Mouse (Mus musculus): ENCODE data around the gene Ikzf5. TPM values are rescaled to one million over a fixed set of nuclear protein-coding genes. Genes with fewer than 3 reads are reported as not detected.
A peak's percentile ranks its signal among the peaks of the same experiment; 100 is the strongest.
"Not testable (repeated sequence)": the region's sequence is repeated elsewhere in the genome, so short reads cannot be mapped to it uniquely, and the experiment has no call there.

The Ikzf5 gene
- 14.6 and 15.5 TPM in 2 replicates for polyA plus RNA-seq (2016; fragmentation: Nextera tagmentation; extraction: Ambion mirVana)

- peaks cover 10% of the 10 kb centered on the region; the same call in 1 of the 2 replicates for H3K36me3 ChIP-seq (replicated peaks)
- H3K4me1 ChIP-seq: peaks cover 23% of the 10 kb centered on the region
- under 1% methylated on average over 42 of the region's 42 CpGs for WGBS
- peak within 1 kb of the TSS; percentile 93 for H3K27ac ChIP-seq
- peak; percentile 97 for DNase-seq (ENCODE audit: extremely low spot score, low spot score)
- no peaks in the 10 kb centered on the region for H3K27me3 ChIP-seq (ENCODE audit: poor library complexity, severe bottlenecking)
- no peaks in the 10 kb centered on the region for H3K9me3 ChIP-seq
- H3K4me3 ChIP-seq: peak within 1 kb of the TSS; percentile 98
Measured at GRCm38 (mm10) chr7:131410416-131411058, at the start of gene Ikzf5, which contains the start of gene Acadsb. TSS of gene Ikzf5 (minus strand) at chr7:131410521. TSS of gene Acadsb (plus strand) at chr7:131410601.

GRCm38 (mm10) chr7:131456714-131457113, 46.4 kb upstream of the Ikzf5 start:
- no peaks in the 10 kb centered on the region for H3K4me1 ChIP-seq

GRCm38 (mm10) chr7:131437051-131437450, 26.7 kb upstream of the Ikzf5 start:
- no peaks in the 10 kb centered on the region for H3K36me3 ChIP-seq (replicated peaks)
- no peak for DNase-seq (ENCODE audit: extremely low spot score, low spot score)
- H3K9me3 ChIP-seq: no peaks in the 10 kb centered on the region
- no peak overlapping the region for H3K27ac ChIP-seq
- H3K27me3 ChIP-seq (ENCODE audit: poor library complexity, severe bottlenecking): peaks cover 12% of the 10 kb centered on the region; the same call in 1 of the 2 replicates
- 63% methylated on average over 3 of the region's 3 CpGs for WGBS
- no peaks in the 10 kb centered on the region for H3K4me1 ChIP-seq
- no peak overlapping the region for H3K4me3 ChIP-seq

More at GRCm38 (mm10) chr7:131456714-131457113, 46.4 kb upstream of the Ikzf5 start:
- H3K27me3 ChIP-seq (ENCODE audit: poor library complexity, severe bottlenecking): peaks cover 79% of the 10 kb centered on the region
- no peak overlapping the region for H3K4me3 ChIP-seq
- peaks cover 7% of the 10 kb centered on the region; the same call in 1 of the 2 replicates for H3K9me3 ChIP-seq
- no peak overlapping the region for H3K27ac ChIP-seq
- no peaks in the 10 kb centered on the region for H3K36me3 ChIP-seq (replicated peaks)
- WGBS: 87% methylated on average over 5 of the region's 5 CpGs
- no peak for DNase-seq (ENCODE audit: extremely low spot score, low spot score)

GRCm38 (mm10) chr7:131434276-131434675, 24.0 kb upstream of the Ikzf5 start:
- H3K27me3 ChIP-seq (ENCODE audit: poor library complexity, severe bottlenecking): peaks cover 7% of the 10 kb centered on the region; the same call in 1 of the 2 replicates
- H3K4me1 ChIP-seq: no peaks in the 10 kb centered on the region
- no peaks in the 10 kb centered on the region; the same call in 1 of the 2 replicates for H3K9me3 ChIP-seq
- DNase-seq (ENCODE audit: extremely low spot score, low spot score): no peak
- H3K36me3 ChIP-seq (replicated peaks): peaks cover 8% of the 10 kb centered on the region
- WGBS: 84% methylated on average over 1 of the region's 1 CpGs
- H3K27ac ChIP-seq: no peak overlapping the region
- H3K4me3 ChIP-seq: no peak overlapping the region

GRCm38 (mm10) chr7:131432244-131432643, 21.9 kb upstream of the Ikzf5 start:
- peak; percentile 26 for DNase-seq (ENCODE audit: extremely low spot score, low spot score)
- H3K27ac ChIP-seq: no peak overlapping the region
- H3K4me1 ChIP-seq: no peaks in the 10 kb centered on the region
- WGBS: 18% methylated on average over 1 of the region's 1 CpGs
- peaks cover 7% of the 10 kb centered on the region; the same call in 1 of the 2 replicates for H3K27me3 ChIP-seq (ENCODE audit: poor library complexity, severe bottlenecking)
- H3K9me3 ChIP-seq: no peaks in the 10 kb centered on the region; the same call in 1 of the 2 replicates
- peaks cover 11% of the 10 kb centered on the region for H3K36me3 ChIP-seq (replicated peaks)
- no peak overlapping the region for H3K4me3 ChIP-seq

- WGBS: 90% methylated on average over 5 of the region's 5 CpGs
- Histone ChIP-seq H3K27me3 (ENCODE audit: poor library complexity, severe bottlenecking) (no peaks in the 10 kb centered on the region), H3K9me3 (no peaks in the 10 kb centered on the region; the same call in 1 of the 2 replicates), H3K36me3 (replicated peaks) (peaks cover 19% of the 10 kb centered on the region), H3K4me3 (no peak overlapping the region), H3K4me1 (no peaks in the 10 kb centered on the region), H3K27ac (no peak overlapping the region)
- no peak for DNase-seq (ENCODE audit: extremely low spot score, low spot score)
Measured at GRCm38 (mm10) chr7:131427331-131427730, 17.0 kb upstream of the Ikzf5 start.

GRCm38 (mm10) chr7:131424912-131425311, 14.6 kb upstream of the Ikzf5 start:
- 87% methylated on average over 2 of the region's 2 CpGs for WGBS
- no peak overlapping the region for H3K4me3 ChIP-seq
- no peak overlapping the region for H3K27ac ChIP-seq
- no peaks in the 10 kb centered on the region; the same call in 1 of the 2 replicates for H3K9me3 ChIP-seq
- H3K36me3 ChIP-seq (replicated peaks): peaks cover 10% of the 10 kb centered on the region
- no peaks in the 10 kb centered on the region for H3K4me1 ChIP-seq
- no peaks in the 10 kb centered on the region for H3K27me3 ChIP-seq (ENCODE audit: poor library complexity, severe bottlenecking)
- no peak for DNase-seq (ENCODE audit: extremely low spot score, low spot score)

- H3K4me3 ChIP-seq: no peak overlapping the region
- no peaks in the 10 kb centered on the region for H3K36me3 ChIP-seq (replicated peaks)
- DNase-seq (ENCODE audit: extremely low spot score, low spot score): no peak
- no peak overlapping the region for H3K27ac ChIP-seq
- no peaks in the 10 kb centered on the region for H3K9me3 ChIP-seq
- H3K27me3 ChIP-seq (ENCODE audit: poor library complexity, severe bottlenecking): no peaks in the 10 kb centered on the region
- no peaks in the 10 kb centered on the region for H3K4me1 ChIP-seq
Measured at GRCm38 (mm10) chr7:131417605-131418004, 7.3 kb upstream of the Ikzf5 start.

GRCm38 (mm10) chr7:131416742-131417141, 6.4 kb upstream of the Ikzf5 start:
- not testable (repeated sequence) for H3K27me3 ChIP-seq (ENCODE audit: poor library complexity, severe bottlenecking); DNase-seq (ENCODE audit: extremely low spot score, low spot score); H3K4me1 ChIP-seq; H3K27ac ChIP-seq; H3K36me3 ChIP-seq (replicated peaks); H3K9me3 ChIP-seq; H3K4me3 ChIP-seq

GRCm38 (mm10) chr7:131411941-131412270, 1.6 kb upstream of the Ikzf5 start:
- 71% methylated on average over 2 of the region's 2 CpGs for whole genome bisulfite sequencing
- H3K4me1 ChIP-seq: peaks cover 23% of the 10 kb centered on the region
- H3K9me3 ChIP-seq: no peaks in the 10 kb centered on the region
- DNase-seq (ENCODE audit: extremely low spot score, low spot score): no peak
- peaks cover 3% of the 10 kb centered on the region; the same call in 1 of the 2 replicates for H3K36me3 ChIP-seq (replicated peaks)
- H3K4me3 ChIP-seq: no peak overlapping the region
- no peaks in the 10 kb centered on the region for H3K27me3 ChIP-seq (ENCODE audit: poor library complexity, severe bottlenecking)
- no peak overlapping the region for H3K27ac ChIP-seq

GRCm38 (mm10) chr7:131411221-131411940, 1.1 kb upstream of the Ikzf5 start:
- peaks cover 23% of the 10 kb centered on the region for H3K4me1 ChIP-seq
- peak overlapping the region; percentile 98 for H3K4me3 ChIP-seq
- WGBS: 69% methylated on average over 10 of the region's 10 CpGs
- peaks cover 6% of the 10 kb centered on the region; the same call in 1 of the 2 replicates for H3K36me3 ChIP-seq (replicated peaks)
- H3K27ac ChIP-seq: no peak overlapping the region
- no peaks in the 10 kb centered on the region for H3K9me3 ChIP-seq
- no peak for DNase-seq (ENCODE audit: extremely low spot score, low spot score)
- no peaks in the 10 kb centered on the region for H3K27me3 ChIP-seq (ENCODE audit: poor library complexity, severe bottlenecking)

- H3K27me3 ChIP-seq (ENCODE audit: poor library complexity, severe bottlenecking): no peaks in the 10 kb centered on the region
- no peaks in the 10 kb centered on the region for H3K9me3 ChIP-seq
- no peak for DNase-seq (ENCODE audit: extremely low spot score, low spot score)
- WGBS: under 1% methylated on average over 38 of the region's 38 CpGs
- peaks cover 23% of the 10 kb centered on the region for H3K4me1 ChIP-seq
- H3K36me3 ChIP-seq (replicated peaks): peaks cover 10% of the 10 kb centered on the region; the same call in 1 of the 2 replicates
- peak overlapping the region; percentile 93 for H3K27ac ChIP-seq
- peak overlapping the region; percentile 98 for H3K4me3 ChIP-seq
Measured at GRCm38 (mm10) chr7:131409988-131410385, 334 bp downstream of the Ikzf5 start.

Data from forebrain, embryonic 10.5 days (tissue).